Mouse (Mus musculus) activated CD4-positive, CD25-positive, alpha-beta regulatory T cell (primary cell): ENCODE measurements around the gene Dazap2. TPM values are rescaled to one million over a fixed set of nuclear protein-coding genes. Genes with fewer than 3 reads are reported as not detected.

Experiments
- polyA plus RNA-seq, 2 experiments: library from polyadenylated mRNA; unstranded; fragments of 100-300 nt; shearing (Covaris generic); gene quantifications; one replicate each; pipeline ENCODE4 v1.2.1; 2017

Dazap2 gene
- polyA plus RNA-seq, result 100 to 1,000 TPM; 647 to 669 TPM

DNA sequence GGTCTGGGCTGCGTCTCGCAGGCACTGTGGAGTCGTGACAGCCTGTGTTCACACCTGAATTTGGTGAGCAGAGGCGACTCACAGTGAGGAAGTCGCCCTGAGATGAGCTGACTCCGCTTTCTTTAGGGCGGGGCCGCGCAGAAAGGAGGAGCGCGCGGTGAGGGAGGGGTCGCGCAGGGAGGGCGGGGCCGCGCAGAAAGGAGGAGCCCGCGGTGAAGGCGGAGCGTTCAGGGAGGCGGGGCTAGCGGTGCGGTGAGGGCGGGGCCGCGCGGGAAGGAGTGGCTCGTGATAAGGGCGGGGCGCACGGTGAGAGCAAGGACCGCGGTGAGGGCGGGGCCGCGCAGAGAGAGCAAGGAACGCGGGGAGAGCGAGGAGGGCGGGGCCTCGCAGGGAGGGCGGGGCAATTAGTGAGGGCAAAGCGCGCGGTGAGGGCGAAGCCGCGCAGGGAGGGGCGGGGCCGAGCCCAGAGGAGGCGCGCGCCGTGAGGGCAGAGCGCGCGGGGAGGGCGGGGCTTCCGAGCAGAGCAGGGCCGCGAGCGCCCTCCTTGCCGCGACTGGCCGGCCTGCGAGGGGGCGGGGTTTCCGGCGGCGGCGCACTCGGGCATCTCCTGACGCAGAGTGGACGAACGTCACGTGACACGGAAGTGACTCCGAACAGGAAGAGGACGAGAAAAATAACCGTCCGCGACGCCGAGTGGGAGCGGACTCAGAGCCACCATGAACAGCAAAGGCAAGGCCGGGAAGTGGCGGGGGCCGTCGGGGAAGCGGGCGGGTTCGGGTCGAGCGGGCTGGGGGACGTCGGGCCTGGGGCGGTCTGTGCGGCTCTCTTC, at the start of gene Dazap2:
Gene Dazap2 (plus strand): TSS at position 354 of the 829 bp plus-strand sequence.

GRCm38 (mm10) chr15:100599276-100600046, 15.7 kb upstream of the Dazap2 start, which contains the start of gene Pou6f1:
Pou6f1 (minus strand) TSS chr15:100599984.

GRCm38 (mm10) chr15:100636700-100637501, 21.8 kb downstream of the Dazap2 start, which contains the start of gene Smagp:
Smagp (minus strand) TSS chr15:100636940.

DNA sequence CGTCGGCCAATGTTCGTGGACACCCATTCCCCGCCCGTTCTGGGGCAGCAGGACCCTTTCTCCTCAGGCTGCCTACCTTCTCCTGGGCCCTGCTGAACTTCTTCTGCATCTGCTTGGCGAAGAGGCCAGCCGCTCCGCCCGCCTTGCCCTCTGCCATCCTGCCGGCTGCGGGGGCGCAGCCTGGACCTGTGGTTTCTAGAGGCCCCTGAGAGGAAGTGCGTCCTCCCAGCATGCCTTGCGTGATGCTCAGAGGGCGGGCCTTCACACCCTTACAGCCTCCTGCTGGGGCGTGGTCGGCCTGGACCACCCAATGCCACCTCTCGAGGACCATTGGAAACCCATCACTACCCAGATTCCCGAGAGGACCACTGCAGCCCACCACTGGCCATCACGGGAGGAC, 54.2 kb downstream of the Dazap2 start, which contains the start of gene Bin2:
Gene Bin2 (minus strand): TSS at position 217 of the 400 bp plus-strand sequence.

Other genes with a start within 250 kb of the Dazap2 start
- gene Gm5475, start 193.2 kb upstream of the Dazap2 start, polyA plus RNA-seq, result under 1 TPM in 1 of 2 experiments, not detected in 1; 0.49 TPM
- gene Slc11a2, start 190.3 kb upstream of the Dazap2 start, polyA plus RNA-seq, result 10 to 100 TPM; 27.5 to 29.9 TPM
- gene Letmd1, start 146.3 kb upstream of the Dazap2 start, polyA plus RNA-seq, result 10 to 100 TPM; 30.1 to 32.2 TPM
- gene Csrnp2, start 119.9 kb upstream of the Dazap2 start, polyA plus RNA-seq, result 1 to 10 TPM; 4.1 to 4.9 TPM
- 1 to 10 TPM; 5.4 to 6.9 TPM for gene Tfcp2, start 63.3 kb upstream of the Dazap2 start, polyA plus RNA-seq
- gene Pou6f1, start 15.4 kb upstream of the Dazap2 start, polyA plus RNA-seq, result 10 to 100 TPM in 1 of 2 experiments, 1 to 10 TPM in 1; 8.0 to 12.6 TPM
- gene Smagp, start 21.6 kb downstream of the Dazap2 start, polyA plus RNA-seq, result 1 to 10 TPM in 1 of 2 experiments, under 1 TPM in 1; 0.76 to 2.0 TPM
- 100 to 1,000 TPM; 729 to 768 TPM for gene Bin2, start 54.2 kb downstream of the Dazap2 start, polyA plus RNA-seq
- 10 to 100 TPM; 17.7 to 24.2 TPM for gene Cela1, start 72.6 kb downstream of the Dazap2 start, polyA plus RNA-seq
- 100 to 1,000 TPM in 1 of 2 experiments, 10 to 100 TPM in 1; 92.9 to 164 TPM for gene Galnt6, start 114.0 kb downstream of the Dazap2 start, polyA plus RNA-seq
- gene Slc4a8, start 146.4 kb downstream of the Dazap2 start, polyA plus RNA-seq, result 10 to 100 TPM; 13.1 to 19.4 TPM